Mouse (Mus musculus) lung, embryonic 14.5 days (tissue): ENCODE results near the gene Iqca. TPM values are rescaled to one million over a fixed set of nuclear protein-coding genes. Genes with fewer than 3 reads are reported as not detected.

Experiments
- ATAC-seq: fragments of 200-750 bp; cut with Nextera tagmentation; 2 replicates; pipeline ENCODE4 v1.8.0; 2017; ENCODE audit warnings: mild to moderate bottlenecking, moderate TSS enrichment, moderate library complexity; ENCODE audit not compliant: insufficient read depth
- DNase-seq: peaks from one replicate; pipeline ENCODE4 v3.0.0-alpha.2; 2015
- H3K27ac ChIP-seq: fragments of 300-500 bp; sonication (generic); 2 replicates; pipeline ENCODE4 v1.5.1; 2014; ENCODE audit warnings: low read depth, mild to moderate bottlenecking, moderate library complexity
- H3K27me3 ChIP-seq: fragments of 300-500 bp; sonication (generic); 2 replicates; pipeline ENCODE4 v1.6.1; 2014; ENCODE audit warnings: low read length, control low read depth; ENCODE audit not compliant: insufficient read depth
- H3K36me3 ChIP-seq: fragments of 300-500 bp; sonication (generic); 2 replicates; pipeline ENCODE4 v1.6.1; 2014; ENCODE audit warnings: control low read depth; ENCODE audit not compliant: insufficient read depth
- H3K4me1 ChIP-seq: fragments of 300-500 bp; sonication (generic); 2 replicates; pipeline ENCODE4 v1.6.1; 2014; ENCODE audit warnings: antibody characterized with exemption, control low read depth; ENCODE audit not compliant: insufficient read depth
- H3K4me2 ChIP-seq: fragments of 300-500 bp; sonication (generic); 2 replicates; pipeline ENCODE4 v1.6.1; 2014; ENCODE audit warnings: mild to moderate bottlenecking
- H3K4me3 ChIP-seq: fragments of 300-500 bp; sonication (generic); 2 replicates; pipeline ENCODE4 v1.5.1; 2014; ENCODE audit warnings: low read depth, low read length
- H3K9ac ChIP-seq: fragments of 300-500 bp; sonication (generic); 2 replicates; pipeline ENCODE4 v1.6.1; 2014
- H3K9me3 ChIP-seq: fragments of 300-500 bp; sonication (generic); 2 replicates; pipeline ENCODE4 v1.6.1; 2016; ENCODE audit warnings: low read depth, low read length, control low read depth
- CTCF ChIP-seq: IDR thresholded peaks from 2 replicates; pipeline ENCODE4 v1.5.1; 2016; ENCODE audit warnings: antibody characterized with exemption, low read depth
- WGBS: fragments of 180-500 bp; shearing (Covaris S2); extraction: QIAGEN DNeasy Blood & Tissue Kit; methylation state at CpG from one replicate; pipeline ENCODE4 v1.1.7; 2014; 5-methylcytosine and 5-hydroxymethylcytosine counted together
- polyA plus RNA-seq: library from polyadenylated mRNA; unstranded; fragments of >200 nt; fragmentation: Nextera tagmentation; extraction: Ambion mirVana; gene quantifications from 2 replicates; pipeline ENCODE4 v1.2.1, GENCODE M21; 2014

Gene Iqca
- polyA plus RNA-seq, 1 experiment from 2014 or later = 0.11 TPM

GRCm38 (mm10) chr1:90000981-90001380 lies 152.2 kb downstream of the Iqca start:
- Histone ChIP-seq H3K4me2 (no peak overlapping the region), H3K4me1 (peaks cover 6% of the 10 kb centered on the region; the same call in 1 of the 2 replicates), H3K27me3 (0 out of 2 replicates have a peak, but pooled peaks cover 9% of the 10 kb centered on the region), H3K4me3 (no peak overlapping the region), H3K36me3 (no peaks in the 10 kb centered on the region), H3K27ac (no peak overlapping the region), H3K9me3 (no peaks in the 10 kb centered on the region), H3K9ac (no peak overlapping the region)
- DNase-seq (no peak), ATAC-seq (no peak)
- no peak for TF ChIP-seq CTCF
- WGBS = 45% methylated on average over 5 of the region's 5 CpGs

- Histone ChIP-seq H3K4me3 (no peak overlapping the region), H3K9me3 (no peaks in the 10 kb centered on the region), H3K4me1 (peaks cover 6% of the 10 kb centered on the region; the same call in 1 of the 2 replicates), H3K27me3 (peaks cover 11% of the 10 kb centered on the region), H3K27ac (no peak overlapping the region), H3K36me3 (no peaks in the 10 kb centered on the region), H3K4me2 (no peak overlapping the region), H3K9ac (no peak overlapping the region)
- 73% methylated on average over 3 of the region's 3 CpGs for WGBS
- DNase-seq (no peak), ATAC-seq (no peak)
- TF ChIP-seq CTCF = no peak
Measured at GRCm38 (mm10) chr1:89999858-90000257, 153.3 kb downstream of the Iqca start.

- no peak for ATAC-seq
- Histone ChIP-seq H3K4me1 (peaks cover 6% of the 10 kb centered on the region; the same call in 1 of the 2 replicates), H3K4me3 (no peak overlapping the region), H3K4me2 (no peak overlapping the region), H3K36me3 (no peaks in the 10 kb centered on the region), H3K27ac (no peak overlapping the region), H3K9me3 (no peaks in the 10 kb centered on the region), H3K9ac (no peak overlapping the region), H3K27me3 (peaks cover 22% of the 10 kb centered on the region)
- 63% methylated on average over 2 of the region's 2 CpGs for WGBS
- DNase-seq = no peak
- no peak for TF ChIP-seq CTCF
Measured at GRCm38 (mm10) chr1:89998696-89999095, 154.5 kb downstream of the Iqca start.

- Histone ChIP-seq H3K27me3 (peaks cover 28% of the 10 kb centered on the region), H3K9ac (no peak overlapping the region), H3K4me3 (no peak overlapping the region), H3K4me2 (no peak overlapping the region), H3K4me1 (peaks cover 6% of the 10 kb centered on the region; the same call in 1 of the 2 replicates), H3K36me3 (no peaks in the 10 kb centered on the region), H3K9me3 (no peaks in the 10 kb centered on the region), H3K27ac (no peak overlapping the region)
- peak; percentile 63 for DNase-seq
- WGBS = 18% methylated on average over 7 of the region's 7 CpGs
- ATAC-seq = no peak
- no peak for TF ChIP-seq CTCF
Measured at GRCm38 (mm10) chr1:89998076-89998475, 155.1 kb downstream of the Iqca start.

- 3% methylated on average over 25 of the region's 25 CpGs for WGBS
- H3K4me3 ChIP-seq = peak overlapping the region; percentile 20
- peak overlapping the region; percentile 48 for H3K4me2 ChIP-seq
- no peak for ATAC-seq
- H3K9me3 ChIP-seq = no peaks in the 10 kb centered on the region
- no peaks in the 10 kb centered on the region for H3K36me3 ChIP-seq
- DNase-seq = no peak
- H3K9ac ChIP-seq = no peak overlapping the region
- H3K27me3 ChIP-seq = peaks cover 40% of the 10 kb centered on the region
- no peaks in the 10 kb centered on the region for H3K4me1 ChIP-seq
- no peak for TF ChIP-seq CTCF
- H3K27ac ChIP-seq = no peak overlapping the region
Measured at GRCm38 (mm10) chr1:89992256-89992655, 160.9 kb downstream of the Iqca start.

Other genes with a start within 250 kb of the Iqca start
- gene Gbx2, start 222.2 kb downstream of the Iqca start, polyA plus RNA-seq = 0.11 and 0.17 TPM in 2 replicates
- gene Asb18, start 138.7 kb downstream of the Iqca start, polyA plus RNA-seq = 0.11 TPM in 1 of 2 replicates, not detected in the other
- 22.6 and 24.3 TPM in 2 replicates for gene Ackr3, start 50.6 kb upstream of the Iqca start, polyA plus RNA-seq